Mouse (Mus musculus) bone marrow macrophage, adult 2 months (primary cell): ENCODE results near the gene Ip6k2.

ENCODE experiments used
- CTCF ChIP-seq: IDR thresholded peaks from 2 replicates; pipeline ENCODE4 v1.5.1; 2012; ENCODE audit warnings: low read depth, mild to moderate bottlenecking, low read length, moderate library complexity
- POLR2A ChIP-seq: IDR thresholded peaks from 2 replicates; pipeline ENCODE4 v1.6.1; 2012; ENCODE audit warnings: mild to moderate bottlenecking, low read depth, low read length, borderline replicate concordance

DNA sequence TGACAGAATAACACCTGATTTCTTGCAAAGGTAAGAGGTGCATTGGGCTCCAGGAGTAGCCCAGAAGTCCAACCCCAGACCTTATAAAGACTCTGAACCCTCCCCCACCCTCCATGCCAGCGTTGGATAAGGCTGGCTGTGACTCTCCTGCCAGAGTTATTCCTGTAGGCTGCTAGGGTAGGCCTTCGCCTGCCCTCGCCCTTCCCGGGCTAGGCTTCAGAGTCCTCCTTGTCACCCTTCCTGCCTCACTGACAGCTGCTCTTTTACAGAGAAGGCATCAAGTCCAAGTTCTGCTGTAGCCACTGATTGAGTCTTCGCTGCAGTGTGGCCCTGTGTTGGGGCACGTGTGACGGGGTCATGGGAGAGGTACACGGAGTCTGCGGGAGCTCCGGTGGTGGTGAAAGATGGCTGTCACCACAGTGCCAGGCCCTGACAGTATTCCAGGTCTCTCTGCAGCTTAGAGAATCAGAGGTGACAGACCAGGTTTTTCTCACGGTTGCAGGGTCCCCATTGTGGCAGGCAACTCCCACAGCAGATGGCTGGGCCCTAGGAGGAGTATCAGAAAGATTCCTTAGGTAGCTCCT is 34.9 kb upstream of the Ip6k2 start:
- no peak for TF ChIP-seq CTCF
- no peak for TF ChIP-seq POLR2A
